Mouse (Mus musculus): Measurements from ENCODE around the gene Mtmr2. TPM values are rescaled to one million over a fixed set of nuclear protein-coding genes. Genes with fewer than 3 reads are reported as not detected.

Gene Mtmr2
- polyA plus RNA-seq, 1 experiment, result 80.8 TPM

DNA sequence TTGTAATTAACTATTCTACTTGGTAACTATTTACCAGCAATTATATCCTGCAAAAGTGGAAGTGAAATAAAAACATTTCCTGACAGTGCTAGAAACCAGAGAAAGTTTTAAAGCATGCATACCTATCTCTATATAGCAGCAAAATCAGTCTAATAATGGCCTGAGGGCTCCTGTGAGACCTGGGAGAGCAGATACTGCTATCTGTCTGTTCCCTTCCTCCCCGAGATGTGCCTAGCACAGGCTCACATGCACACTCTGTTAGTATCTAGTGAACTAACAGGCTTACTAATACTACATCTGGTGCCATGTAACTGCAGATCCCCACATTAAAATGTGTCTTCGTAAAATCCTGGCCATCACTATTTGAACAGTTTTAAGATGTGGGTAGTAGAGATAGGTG lies 46.5 kb downstream of the Mtmr2 start:
- no peak overlapping the region for H3K4me3 ChIP-seq (ENCODE audit: insufficient read depth, low read length)
- H3K4me1 ChIP-seq (ENCODE audit: control insufficient read depth, insufficient read depth, low read length), result no peaks in the 10 kb centered on the region
- TF ChIP-seq CTCF (IDR thresholded peaks at IDR 0.05; ENCODE audit: borderline replicate concordance, insufficient read depth, low read length) (no peak), POLR2A (IDR thresholded peaks at IDR 0.05; ENCODE audit: low read depth, low read length) (no peak)
- H3K27ac ChIP-seq (ENCODE audit: insufficient read depth, low read length), result no peak overlapping the region

DNA sequence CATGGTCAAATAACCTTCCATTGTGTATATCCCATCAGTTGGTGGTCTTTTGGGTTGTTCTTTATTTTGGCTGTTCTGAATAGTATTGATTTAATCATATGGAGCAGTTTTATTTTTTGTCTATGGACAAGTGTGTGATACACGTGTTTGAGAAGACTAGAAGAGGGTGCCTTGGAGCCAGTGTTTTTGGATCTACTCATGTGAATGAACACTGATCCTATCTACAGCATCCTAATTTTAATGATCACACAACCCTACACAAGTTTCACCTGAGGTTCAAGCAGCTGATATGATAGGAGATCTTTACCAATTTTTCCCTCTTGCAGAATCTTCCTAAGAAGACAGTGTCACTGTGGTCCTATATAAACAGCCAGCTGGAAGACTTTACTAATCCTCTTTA lies 56.3 kb downstream of the Mtmr2 start:
- Histone ChIP-seq H3K27ac (ENCODE audit: insufficient read depth, low read length) (no peak overlapping the region), H3K4me1 (ENCODE audit: control insufficient read depth, insufficient read depth, low read length) (no peaks in the 10 kb centered on the region), H3K4me3 (ENCODE audit: insufficient read depth, low read length) (no peak overlapping the region)
- no peak for TF ChIP-seq POLR2A (IDR thresholded peaks at IDR 0.05; ENCODE audit: low read depth, low read length)
- TF ChIP-seq CTCF (IDR thresholded peaks at IDR 0.05; ENCODE audit: borderline replicate concordance, insufficient read depth, low read length), result no peak

DNA sequence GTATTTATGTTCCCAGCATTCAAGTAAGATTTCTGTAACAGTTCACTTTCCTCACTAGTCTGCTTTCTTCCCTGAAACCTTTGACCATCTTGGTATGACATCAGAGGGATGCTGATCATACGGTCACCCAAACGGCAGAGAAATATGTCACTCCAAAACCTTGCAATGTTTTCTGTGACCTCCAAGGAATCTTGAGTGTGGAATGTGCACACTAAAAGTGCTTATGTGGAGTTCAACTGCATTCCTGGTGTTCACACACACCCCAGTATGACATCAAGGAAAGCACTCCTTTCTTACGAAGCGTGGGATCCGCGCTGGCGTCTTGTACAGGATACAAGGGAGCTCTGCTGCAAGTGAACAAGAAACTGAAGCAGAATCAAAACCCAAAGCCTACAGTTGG lies 58.6 kb downstream of the Mtmr2 start:
- TF ChIP-seq POLR2A (IDR thresholded peaks at IDR 0.05; ENCODE audit: low read depth, low read length) (no peak), CTCF (IDR thresholded peaks at IDR 0.05; ENCODE audit: borderline replicate concordance, insufficient read depth, low read length) (no peak)
- no peak overlapping the region for H3K27ac ChIP-seq (ENCODE audit: insufficient read depth, low read length)
- H3K4me1 ChIP-seq (ENCODE audit: control insufficient read depth, insufficient read depth, low read length), result no peaks in the 10 kb centered on the region
- no peak overlapping the region for H3K4me3 ChIP-seq (ENCODE audit: insufficient read depth, low read length)

DNA sequence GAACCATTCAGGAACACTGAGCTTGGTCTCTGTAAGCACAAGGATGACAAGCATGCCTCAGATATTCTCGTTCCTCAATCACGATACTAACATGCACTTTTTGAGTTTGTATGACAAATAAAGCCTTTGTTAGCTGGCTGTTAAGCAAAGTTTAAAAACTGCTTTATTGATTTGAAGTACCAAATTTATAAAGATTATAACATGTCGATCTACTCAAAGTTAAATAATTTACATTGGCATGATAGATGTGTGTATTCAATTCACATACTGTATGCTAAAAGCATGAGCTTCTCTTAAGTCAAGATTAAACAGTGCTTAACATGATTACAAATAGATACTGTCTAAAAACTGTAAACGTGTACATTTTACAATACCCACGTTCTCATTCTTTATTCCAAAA lies 59.4 kb downstream of the Mtmr2 start:
- Histone ChIP-seq H3K27ac (ENCODE audit: insufficient read depth, low read length) (no peak overlapping the region), H3K4me3 (ENCODE audit: insufficient read depth, low read length) (no peak overlapping the region), H3K4me1 (ENCODE audit: control insufficient read depth, insufficient read depth, low read length) (no peaks in the 10 kb centered on the region)
- TF ChIP-seq CTCF (IDR thresholded peaks at IDR 0.05; ENCODE audit: borderline replicate concordance, insufficient read depth, low read length) (no peak), POLR2A (IDR thresholded peaks at IDR 0.05; ENCODE audit: low read depth, low read length) (no peak)

DNA sequence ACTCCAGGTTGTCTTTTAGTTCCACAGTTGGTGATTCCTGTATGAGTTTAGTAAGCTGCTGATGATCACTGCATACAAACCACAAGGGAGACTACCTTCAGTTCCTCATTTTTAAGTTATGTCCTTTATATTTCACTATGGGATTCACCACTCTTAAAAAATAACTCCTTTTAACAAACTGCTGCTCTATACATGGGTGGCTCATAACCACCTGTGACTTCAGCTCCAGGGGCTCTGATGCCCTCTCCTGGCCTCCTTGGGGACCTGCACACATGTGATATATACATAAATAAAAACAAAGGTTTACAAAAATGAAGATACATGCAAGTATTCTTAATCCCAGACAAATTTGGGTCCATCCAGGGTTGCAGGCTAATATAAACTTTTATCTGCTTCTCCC lies 61.7 kb downstream of the Mtmr2 start:
- TF ChIP-seq POLR2A (IDR thresholded peaks at IDR 0.05; ENCODE audit: low read depth, low read length) (no peak), CTCF (IDR thresholded peaks at IDR 0.05; ENCODE audit: borderline replicate concordance, insufficient read depth, low read length) (0 out of 2 replicates have a peak, but pooled peaks have one; percentile 1)
- Histone ChIP-seq H3K27ac (ENCODE audit: insufficient read depth, low read length) (no peak overlapping the region), H3K4me1 (ENCODE audit: control insufficient read depth, insufficient read depth, low read length) (no peaks in the 10 kb centered on the region), H3K4me3 (ENCODE audit: insufficient read depth, low read length) (no peak overlapping the region)

DNA sequence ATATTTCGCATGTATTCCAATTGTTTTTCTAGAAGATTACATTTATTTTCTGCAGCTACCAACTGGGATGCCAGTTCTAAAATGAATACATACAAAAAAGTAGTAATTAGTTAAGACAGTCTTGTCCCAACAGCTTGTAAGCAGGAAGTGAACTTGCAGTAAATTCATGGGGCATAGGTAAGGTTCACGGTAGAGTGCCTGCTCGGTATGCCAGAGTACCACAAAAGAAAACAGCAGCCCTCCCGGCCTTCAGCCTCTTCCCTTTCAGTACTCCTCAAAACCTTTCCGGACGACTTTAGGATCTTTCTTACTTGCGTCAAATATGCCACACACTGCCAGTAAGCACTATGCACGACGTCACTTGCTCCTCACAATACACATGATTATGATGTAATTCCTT lies 70.2 kb downstream of the Mtmr2 start:
- H3K4me1 ChIP-seq (ENCODE audit: control insufficient read depth, insufficient read depth, low read length), result no peaks in the 10 kb centered on the region
- no peak overlapping the region for H3K27ac ChIP-seq (ENCODE audit: insufficient read depth, low read length)
- TF ChIP-seq POLR2A (IDR thresholded peaks at IDR 0.05; ENCODE audit: low read depth, low read length) (no peak), CTCF (IDR thresholded peaks at IDR 0.05; ENCODE audit: borderline replicate concordance, insufficient read depth, low read length) (no peak)
- no peak overlapping the region for H3K4me3 ChIP-seq (ENCODE audit: insufficient read depth, low read length)

- H3K27ac ChIP-seq (ENCODE audit: insufficient read depth, low read length), result no peak overlapping the region
- peaks cover 4% of the 10 kb centered on the region; the same call in 1 of the 2 replicates for H3K4me1 ChIP-seq (ENCODE audit: control insufficient read depth, insufficient read depth, low read length)
- TF ChIP-seq POLR2A (IDR thresholded peaks at IDR 0.05; ENCODE audit: low read depth, low read length), result no peak
- no peak for TF ChIP-seq CTCF (IDR thresholded peaks at IDR 0.05; ENCODE audit: borderline replicate concordance, insufficient read depth, low read length)
- H3K4me3 ChIP-seq (ENCODE audit: insufficient read depth, low read length), result no peak overlapping the region
These were observed 72.6 kb downstream of the Mtmr2 start for GRCm38 (mm10) chr9:13820774-13821173.

DNA sequence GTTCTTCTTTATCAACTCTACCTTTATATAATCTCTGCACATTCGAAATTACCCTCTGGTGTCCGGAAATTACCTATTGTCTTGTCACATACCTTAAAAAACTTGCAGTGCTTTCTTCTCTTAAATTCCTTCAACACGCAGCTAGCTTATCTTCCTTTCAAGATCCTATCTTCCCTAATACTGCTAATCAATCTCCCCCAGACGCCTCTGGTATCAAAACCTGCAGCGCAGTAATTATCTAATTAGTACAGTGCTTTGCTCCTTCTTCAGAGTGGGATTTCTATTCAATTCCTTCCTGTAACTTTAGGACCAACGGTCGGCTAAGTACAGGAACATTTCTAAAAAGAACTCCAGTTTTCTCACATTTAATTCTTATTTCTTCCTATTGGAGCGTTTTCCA lies 77.7 kb downstream of the Mtmr2 start:
- TF ChIP-seq CTCF (IDR thresholded peaks at IDR 0.05; ENCODE audit: borderline replicate concordance, insufficient read depth, low read length), result no peak
- peak overlapping the region; percentile 82 for H3K27ac ChIP-seq (ENCODE audit: insufficient read depth, low read length)
- peaks cover 4% of the 10 kb centered on the region for H3K4me1 ChIP-seq (ENCODE audit: control insufficient read depth, insufficient read depth, low read length)
- H3K4me3 ChIP-seq (ENCODE audit: insufficient read depth, low read length), result peak overlapping the region; percentile 89

GRCm38 (mm10) chr9:13826391-13826805 lies 78.2 kb downstream of the Mtmr2 start:
- H3K4me3 ChIP-seq (ENCODE audit: insufficient read depth, low read length), result peak overlapping the region; percentile 89
- H3K27ac ChIP-seq (ENCODE audit: insufficient read depth, low read length), result peak overlapping the region; percentile 82
- TF ChIP-seq CTCF (IDR thresholded peaks at IDR 0.05; ENCODE audit: borderline replicate concordance, insufficient read depth, low read length) (no peak), POLR2A (IDR thresholded peaks at IDR 0.05; ENCODE audit: low read depth, low read length) (no peak; the same call in 1 of the 2 replicates)
- peaks cover 4% of the 10 kb centered on the region for H3K4me1 ChIP-seq (ENCODE audit: control insufficient read depth, insufficient read depth, low read length)

DNA sequence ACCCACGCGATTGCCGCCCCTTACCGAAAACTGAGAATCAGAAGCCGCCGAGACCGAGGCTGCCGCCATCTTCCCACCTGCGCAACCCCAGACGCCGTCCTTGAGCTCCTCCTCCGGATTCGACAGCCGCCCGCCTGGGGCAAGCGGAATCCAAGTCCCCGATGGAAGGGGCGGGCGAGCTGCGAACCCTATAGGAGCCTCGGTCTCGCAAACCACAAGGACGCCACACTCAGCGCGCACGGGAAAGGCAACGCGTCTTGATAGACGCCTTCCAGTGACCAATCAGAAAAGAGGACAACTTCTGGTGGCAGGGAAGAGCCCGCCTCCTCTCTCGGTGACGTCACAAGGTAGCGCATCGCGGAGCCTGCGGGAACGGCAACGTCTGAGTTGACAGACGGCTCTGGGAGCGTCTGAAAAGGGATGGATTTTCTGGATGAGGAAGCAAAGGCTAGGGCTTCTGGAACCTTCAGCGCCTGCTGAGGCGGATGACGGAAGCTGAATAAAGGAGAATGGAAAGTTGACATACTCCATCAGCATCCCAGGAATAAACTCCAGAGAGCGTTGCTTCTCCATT lies 78.7 kb downstream of the Mtmr2 start, which contains the start of gene Cep57:
Cep57 (minus strand) TSS at position 276 of the 574 bp plus-strand sequence.
- TF ChIP-seq POLR2A (IDR thresholded peaks at IDR 0.05; ENCODE audit: low read depth, low read length) (peak; percentile 79), CTCF (IDR thresholded peaks at IDR 0.05; ENCODE audit: borderline replicate concordance, insufficient read depth, low read length) (no peak)
- peak within 1 kb of the TSS; percentile 89 for H3K4me3 ChIP-seq (ENCODE audit: insufficient read depth, low read length)
- peak within 1 kb of the TSS; percentile 82 for H3K27ac ChIP-seq (ENCODE audit: insufficient read depth, low read length)
- H3K4me1 ChIP-seq (ENCODE audit: control insufficient read depth, insufficient read depth, low read length), result peaks cover 4% of the 10 kb centered on the region
